Mouse (Mus musculus) MEL (cell line): Measurements from ENCODE around the gene Foxd2. TPM values are rescaled to one million over a fixed set of nuclear protein-coding genes. Genes with fewer than 3 reads are reported as not detected.

ENCODE experiments used
- DNase-seq: peaks from one replicate; pipeline ENCODE4 v3.0.0; 2011; ENCODE audit warnings: low read depth, low spot score
- H3K27ac ChIP-seq: 2 replicates; pipeline ENCODE4 v1.5.1; 2012; ENCODE audit warnings: low read depth, mild to moderate bottlenecking, control low read depth, low read length, moderate library complexity; ENCODE audit not compliant: control insufficient read depth
- H3K27me3 ChIP-seq, 2 experiments: fragments of 150-350 bp in 1 of 2; sonication (generic) in 1 of 2; 2 replicates each; pipeline ENCODE4 v1.6.1; 2012; ENCODE audit warnings: low read length in 2 of 2, mild to moderate bottlenecking in 2 of 2, improper control_type of control experiment in 1 of 2, moderate library complexity in 1 of 2; ENCODE audit not compliant: insufficient read depth in 2 of 2, control insufficient read depth in 1 of 2
- H3K36me3 ChIP-seq, 2 experiments: 2 replicates each; pipeline ENCODE4 v1.6.1; 2012 to 2014; ENCODE audit warnings: low read length in 2 of 2, improper control_type of control experiment in 1 of 2, inconsistent platforms in 1 of 2, mild to moderate bottlenecking in 1 of 2; ENCODE audit not compliant: insufficient read depth in 2 of 2, control insufficient read depth in 1 of 2
- H3K4me1 ChIP-seq, 2 experiments: fragments of 150-350 bp in 1 of 2; sonication (generic) in 1 of 2; 2 replicates each; pipeline ENCODE4 v1.6.1; 2012; ENCODE audit warnings: low read length in 2 of 2, improper control_type of control experiment in 1 of 2, mild to moderate bottlenecking in 1 of 2; ENCODE audit not compliant: insufficient read depth in 2 of 2, control insufficient read depth in 1 of 2
- H3K4me3 ChIP-seq, 2 experiments: fragments of 150-350 bp in 1 of 2; sonication (generic) in 1 of 2; 2 replicates each; pipeline ENCODE4 v1.5.1; 2012; ENCODE audit warnings: low read depth in 2 of 2, low read length in 2 of 2, mild to moderate bottlenecking in 2 of 2, moderate library complexity in 2 of 2, control low read depth in 1 of 2, improper control_type of control experiment in 1 of 2; ENCODE audit not compliant: control insufficient read depth in 1 of 2, insufficient read depth in 1 of 2
- H3K79me2 ChIP-seq: 2 replicates; pipeline ENCODE4 v1.6.1; 2012; ENCODE audit warnings: mild to moderate bottlenecking, low read length, moderate library complexity; ENCODE audit not compliant: control insufficient read depth, poor library complexity, insufficient read depth
- H3K9ac ChIP-seq: 2 replicates; pipeline ENCODE4 v1.6.1; 2012; ENCODE audit warnings: low read depth, mild to moderate bottlenecking, control low read depth, low read length, moderate library complexity; ENCODE audit not compliant: control insufficient read depth, poor library complexity, severe bottlenecking
- H3K9me3 ChIP-seq: fragments of 150-350 bp; sonication (generic); replicated peaks from 2 replicates; pipeline ENCODE4 v1.6.1; 2012; ENCODE audit warnings: mild to moderate bottlenecking, low read length, improper control_type of control experiment, moderate library complexity; ENCODE audit not compliant: insufficient read depth
- CHD1 ChIP-seq: IDR thresholded peaks from 2 replicates; pipeline ENCODE4 v1.6.1; 2012; ENCODE audit warnings: low read depth, mild to moderate bottlenecking, inconsistent platforms, low read length, improper control_type of control experiment
- CTCF ChIP-seq, 3 experiments: IDR thresholded peaks in 2 of 3; conservative IDR thresholded peaks in 1 of 3; 2 replicates each; pipeline ENCODE4 v1.5.1; 2011 to 2012; ENCODE audit warnings: low read length in 3 of 3, low read depth in 2 of 3, mild to moderate bottlenecking in 2 of 3, improper control_type of control experiment in 1 of 3, inconsistent platforms in 1 of 3, mixed read lengths in 1 of 3, moderate library complexity in 1 of 3; ENCODE audit not compliant: control insufficient read depth in 1 of 3, insufficient read depth in 1 of 3, poor library complexity in 1 of 3, severe bottlenecking in 1 of 3
- ETS1 ChIP-seq: IDR thresholded peaks from 2 replicates; pipeline ENCODE4 v1.6.1; 2012; ENCODE audit warnings: low read depth, mild to moderate bottlenecking, inconsistent platforms, low read length, improper control_type of control experiment, moderate library complexity
- GABPA ChIP-seq: IDR thresholded peaks from 2 replicates; pipeline ENCODE4 v1.6.1; 2012; ENCODE audit warnings: low read depth, mild to moderate bottlenecking, inconsistent platforms, low read length, improper control_type of control experiment, moderate library complexity
- GATA1 ChIP-seq: IDR thresholded peaks from 2 replicates; pipeline ENCODE4 v1.6.1; 2011; ENCODE audit warnings: low read depth, low read length, improper control_type of control experiment
- JUND ChIP-seq: IDR thresholded peaks from 2 replicates; pipeline ENCODE4 v1.6.1; 2011; ENCODE audit warnings: low read depth, mild to moderate bottlenecking, improper control_type of control experiment, low read length
- KAT2A ChIP-seq: conservative IDR thresholded peaks from 2 replicates; pipeline ENCODE4 v1.6.1; 2012; ENCODE audit warnings: low read depth, low read length, improper control_type of control experiment, inconsistent platforms
- MAFK ChIP-seq: IDR thresholded peaks from 2 replicates; pipeline ENCODE4 v1.6.1; 2011; ENCODE audit warnings: low read depth, mild to moderate bottlenecking, low read length, improper control_type of control experiment, borderline replicate concordance
- MAZ ChIP-seq: IDR thresholded peaks from 2 replicates; pipeline ENCODE4 v1.6.1; 2012; ENCODE audit warnings: low read depth, mild to moderate bottlenecking, inconsistent platforms, low read length, improper control_type of control experiment
- MEF2A ChIP-seq: IDR thresholded peaks from 2 replicates; pipeline ENCODE4 v1.6.1; 2014; ENCODE audit warnings: low read depth, mild to moderate bottlenecking, inconsistent platforms, low read length, improper control_type of control experiment; ENCODE audit not compliant: poor library complexity, insufficient replicate concordance, severe bottlenecking; ENCODE audit errors: extremely low read depth
- MYB ChIP-seq: IDR thresholded peaks from 2 replicates; pipeline ENCODE4 v1.6.1; 2011; ENCODE audit warnings: mild to moderate bottlenecking, low read depth, low read length, improper control_type of control experiment
- NELFE ChIP-seq: IDR thresholded peaks from 2 replicates; pipeline ENCODE4 v1.6.1; 2011; ENCODE audit warnings: low read depth, low read length, improper control_type of control experiment
- POLR2A ChIP-seq, 2 experiments: IDR thresholded peaks; 2 replicates each; pipeline ENCODE4 v1.6.1; 2011 to 2012; ENCODE audit warnings: low read length in 2 of 2, mild to moderate bottlenecking in 2 of 2, control low read depth in 1 of 2, improper control_type of control experiment in 1 of 2, low read depth in 1 of 2, moderate library complexity in 1 of 2; ENCODE audit not compliant: control insufficient read depth in 1 of 2, insufficient read depth in 1 of 2, poor library complexity in 1 of 2
- POLR2AphosphoS5 ChIP-seq: IDR thresholded peaks from 2 replicates; pipeline ENCODE4 v1.6.1; 2012; ENCODE audit warnings: low read depth, borderline replicate concordance, mild to moderate bottlenecking, inconsistent platforms, low read length, moderate library complexity, mixed read lengths
- SMC3 ChIP-seq: IDR thresholded peaks from 2 replicates; pipeline ENCODE4 v1.6.1; 2011; ENCODE audit warnings: low read depth, low read length, improper control_type of control experiment
- TAL1 ChIP-seq: IDR thresholded peaks from 2 replicates; pipeline ENCODE4 v1.6.1; 2012; ENCODE audit warnings: mild to moderate bottlenecking, inconsistent platforms, low read length, moderate library complexity, mixed read lengths
- TCF12 ChIP-seq: IDR thresholded peaks from 2 replicates; pipeline ENCODE4 v1.6.1; 2014; ENCODE audit warnings: low read depth, mild to moderate bottlenecking, inconsistent platforms, low read length, improper control_type of control experiment, moderate library complexity
- UBTF ChIP-seq: IDR thresholded peaks from 2 replicates; pipeline ENCODE4 v1.6.1; 2012; ENCODE audit warnings: low read depth, mild to moderate bottlenecking, inconsistent platforms, low read length, improper control_type of control experiment, moderate library complexity, borderline replicate concordance; ENCODE audit not compliant: insufficient read depth
- USF1 ChIP-seq: IDR thresholded peaks from 2 replicates; pipeline ENCODE4 v1.6.1; 2014; ENCODE audit warnings: low read depth, mild to moderate bottlenecking, inconsistent platforms, low read length, improper control_type of control experiment, moderate library complexity
- ZKSCAN1 ChIP-seq: IDR thresholded peaks from 2 replicates; pipeline ENCODE4 v1.6.1; 2012; ENCODE audit warnings: low read depth, mild to moderate bottlenecking, inconsistent platforms, low read length, improper control_type of control experiment, moderate library complexity
- ZMIZ1 ChIP-seq: IDR thresholded peaks from 2 replicates; pipeline ENCODE4 v1.6.1; 2012; ENCODE audit warnings: low read depth, mild to moderate bottlenecking, inconsistent platforms, low read length, improper control_type of control experiment, moderate library complexity
- polyA plus RNA-seq, 2 experiments: library from polyadenylated mRNA; stranded (reverse) in 1 of 2; unstranded in 1 of 2; fragments of >175 nt in 1 of 2; fragments of >200 nt in 1 of 2; gene quantifications; 2 replicates each; pipeline versions ENCODE4 v1.2.1 to v1.2.4; 2012; ENCODE audit warnings: low replicate concordance in 2 of 2, low read depth in 1 of 2; ENCODE audit not compliant: insufficient read length in 2 of 2, insufficient read depth in 1 of 2, missing spikeins in 1 of 2
- total RNA-seq: library from RNA; depleted of rRNA; stranded (reverse); fragments of 300-350 nt; gene quantifications from 2 replicates; pipeline ENCODE4 v1.2.3, GENCODE M21; 2012

Gene Foxd2
- total and polyA plus RNA-seq, 3 experiments: 0.73 to 1.1 TPM; not detected in 1

DNA sequence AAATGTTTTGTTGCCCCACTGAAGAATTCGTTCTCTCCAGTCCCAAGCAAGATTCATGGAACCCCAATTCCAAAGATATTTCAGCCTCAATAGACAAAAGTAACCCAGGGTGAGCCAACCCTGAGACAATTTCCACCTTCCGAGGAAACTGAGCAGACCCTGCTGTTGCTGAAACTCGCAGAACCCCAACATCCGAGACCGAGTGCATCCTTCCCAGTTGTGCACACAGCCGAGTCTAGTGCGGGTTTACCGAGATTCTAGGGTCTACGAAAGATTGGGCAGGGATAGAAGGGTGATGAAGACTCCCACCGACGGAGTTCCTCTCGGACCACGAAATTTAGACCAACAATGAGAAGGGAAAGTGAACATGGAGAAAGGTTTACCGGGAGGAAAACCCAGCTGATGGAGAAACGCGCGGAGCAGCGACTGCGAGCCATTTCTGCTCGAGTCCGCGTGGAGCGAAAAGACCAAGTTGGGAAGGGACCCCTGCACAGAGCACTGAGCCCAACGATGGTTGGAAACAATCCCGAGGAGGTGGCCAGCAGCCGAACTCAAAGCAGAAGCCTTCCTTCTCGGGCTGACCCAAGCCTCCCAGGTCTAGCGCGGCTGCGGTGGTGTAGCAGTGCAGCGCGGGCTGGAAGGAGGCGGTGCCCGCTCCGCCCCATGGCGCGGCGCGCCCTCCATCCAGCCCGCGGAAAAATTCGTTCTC lies 6.9 kb downstream of the Foxd2 start:
- Histone ChIP-seq H3K27me3 (no peaks in the 10 kb centered on the region), H3K79me2 (no peaks in the 10 kb centered on the region), H3K36me3 (no peaks in the 10 kb centered on the region), H3K27ac (no peak overlapping the region), H3K4me1 (no peaks in the 10 kb centered on the region), H3K9me3 (no peaks in the 10 kb centered on the region), H3K9ac (no peak overlapping the region), H3K4me3 (no peak overlapping the region)
- no peak for DNase-seq
- TF ChIP-seq MYB: no peak
- TF ChIP-seq POLR2AphosphoS5: no peak
- no peak for TF ChIP-seq NELFE
- no peak for TF ChIP-seq ETS1
- no peak for TF ChIP-seq GATA1
- TF ChIP-seq MAFK: no peak
- no peak for TF ChIP-seq CHD1
- no peak for TF ChIP-seq JUND
- no peak for TF ChIP-seq CTCF (IDR thresholded peaks at IDR 0.05 in 2 of 3, conservative IDR thresholded peaks at IDR 0.05 in 1 of 3; ENCODE audit: control insufficient read depth in 1 of 3, insufficient read depth in 1 of 3, low read depth in 2 of 3, low read length in 3 of 3, poor library complexity in 1 of 3, severe bottlenecking in 1 of 3)
- no peak for TF ChIP-seq MAZ
- no peak for TF ChIP-seq TAL1

DNA sequence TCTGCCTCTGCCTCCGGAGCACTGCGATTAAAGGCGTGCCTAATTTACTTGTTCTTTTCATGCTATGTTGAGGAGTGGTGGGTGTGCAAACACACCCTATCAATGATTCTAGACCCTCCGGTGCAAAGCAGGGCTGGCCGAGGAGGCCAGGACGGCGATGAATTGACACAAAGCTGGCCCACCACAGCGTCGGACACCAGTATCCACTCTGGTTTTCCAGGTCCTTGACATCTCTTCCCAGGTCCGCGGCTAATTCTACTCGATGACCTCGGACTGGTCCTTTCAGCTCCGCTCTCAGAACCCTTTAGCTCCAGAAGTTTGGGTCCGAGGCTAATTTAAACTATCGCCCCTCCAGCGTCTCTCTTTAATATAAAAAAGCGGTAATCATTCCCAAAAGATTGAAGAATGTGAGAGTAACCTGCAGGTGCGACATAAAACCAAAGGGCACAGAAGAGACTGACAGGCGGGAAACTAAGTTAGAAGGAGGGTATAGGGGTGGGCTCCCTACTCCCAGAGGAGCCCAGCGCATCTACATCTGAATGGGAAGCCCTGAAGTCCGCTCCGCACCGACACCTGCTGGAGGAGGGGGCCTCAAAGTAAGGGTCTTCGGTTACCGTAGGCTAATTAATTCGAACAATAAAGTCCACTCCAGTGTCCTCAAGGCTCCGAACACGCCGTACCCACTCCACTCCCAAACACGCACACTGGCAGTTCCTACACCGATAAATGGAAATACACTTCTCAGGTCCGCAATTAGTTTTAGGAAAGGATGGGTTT lies 7.6 kb downstream of the Foxd2 start:
- TF ChIP-seq POLR2A (IDR thresholded peaks at IDR 0.05; ENCODE audit: control insufficient read depth in 1 of 2, insufficient read depth in 1 of 2, low read depth in 1 of 2, low read length in 2 of 2, poor library complexity in 1 of 2) (no peak), CHD1 (no peak), CTCF (IDR thresholded peaks at IDR 0.05 in 2 of 3, conservative IDR thresholded peaks at IDR 0.05 in 1 of 3; ENCODE audit: control insufficient read depth in 1 of 3, insufficient read depth in 1 of 3, low read depth in 2 of 3, low read length in 3 of 3, poor library complexity in 1 of 3, severe bottlenecking in 1 of 3) (no peak)
- Histone ChIP-seq H3K36me3 (no peaks in the 10 kb centered on the region), H3K27ac (no peak overlapping the region), H3K4me1 (no peaks in the 10 kb centered on the region), H3K27me3 (no peaks in the 10 kb centered on the region), H3K9ac (no peak overlapping the region), H3K79me2 (no peaks in the 10 kb centered on the region), H3K4me3 (no peak overlapping the region), H3K9me3 (no peaks in the 10 kb centered on the region)
- no peak for DNase-seq

DNA sequence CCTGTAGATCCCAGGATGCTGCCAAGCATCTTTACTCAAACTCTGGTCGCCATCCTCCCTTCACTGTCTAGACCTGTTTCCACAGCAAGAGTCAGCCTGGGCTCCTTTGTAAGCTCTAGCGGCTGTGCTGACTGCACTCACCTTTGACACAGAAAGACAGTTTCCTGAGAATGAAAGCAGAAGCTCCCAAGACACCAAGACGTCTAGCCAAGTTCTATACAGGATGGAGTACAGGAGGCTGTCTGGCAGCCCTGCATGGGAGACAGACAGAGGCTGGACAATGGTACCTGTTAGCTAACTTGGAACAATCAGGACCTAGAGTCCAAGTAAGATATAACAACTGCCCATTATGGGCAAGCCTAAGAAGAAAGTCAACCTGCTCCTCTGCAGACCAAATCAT lies 8.8 kb downstream of the Foxd2 start:
- H3K9ac ChIP-seq: no peak overlapping the region
- H3K36me3 ChIP-seq: no peaks in the 10 kb centered on the region
- no peaks in the 10 kb centered on the region for H3K9me3 ChIP-seq
- DNase-seq: no peak
- no peaks in the 10 kb centered on the region for H3K27me3 ChIP-seq
- no peaks in the 10 kb centered on the region for H3K4me1 ChIP-seq
- H3K79me2 ChIP-seq: no peaks in the 10 kb centered on the region
- H3K4me3 ChIP-seq: no peak overlapping the region
- TF ChIP-seq UBTF (no peak), NELFE (no peak), CTCF (IDR thresholded peaks at IDR 0.05 in 2 of 3, conservative IDR thresholded peaks at IDR 0.05 in 1 of 3; ENCODE audit: control insufficient read depth in 1 of 3, insufficient read depth in 1 of 3, low read depth in 2 of 3, low read length in 3 of 3, poor library complexity in 1 of 3, severe bottlenecking in 1 of 3) (no peak), ZKSCAN1 (no peak), SMC3 (no peak), USF1 (no peak), KAT2A (no peak), ZMIZ1 (no peak), TCF12 (no peak), GABPA (no peak), MEF2A (no peak), MYB (no peak)
- TF ChIP-seq, all 39 proteins: peak for 0
- H3K27ac ChIP-seq: no peak overlapping the region
